Mouse (Mus musculus) kidney, postnatal 10 days (tissue): Measurements from ENCODE around the gene Gabrb3.
A peak's percentile ranks its signal among the peaks of the same experiment; 100 is the strongest.

Source experiments
- DNase-seq: peaks from one replicate; pipeline ENCODE4 v3.0.0; 2021; ENCODE audit warnings: mixed read lengths

The Gabrb3 gene

DNA sequence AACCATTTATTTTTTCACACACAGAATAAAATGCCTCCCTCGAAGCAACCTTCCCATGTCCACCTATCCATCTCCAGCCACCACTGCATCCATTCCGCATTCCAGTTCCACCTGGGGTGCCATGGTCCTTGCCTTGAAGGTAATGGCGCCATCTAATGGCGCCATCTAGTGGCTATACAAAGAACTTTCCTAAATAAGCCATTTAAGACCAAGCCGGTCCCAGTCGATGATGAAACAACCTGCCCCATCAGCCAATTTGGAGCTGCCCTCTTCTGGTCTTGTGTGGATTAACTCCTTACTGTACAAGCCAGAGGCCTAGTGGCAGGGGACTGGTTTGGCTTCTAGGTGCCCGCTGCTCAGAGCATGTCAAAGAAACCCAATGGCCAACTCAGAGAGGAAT, 119.1 kb downstream of the Gabrb3 start:
- DNase-seq, result no peak

DNA sequence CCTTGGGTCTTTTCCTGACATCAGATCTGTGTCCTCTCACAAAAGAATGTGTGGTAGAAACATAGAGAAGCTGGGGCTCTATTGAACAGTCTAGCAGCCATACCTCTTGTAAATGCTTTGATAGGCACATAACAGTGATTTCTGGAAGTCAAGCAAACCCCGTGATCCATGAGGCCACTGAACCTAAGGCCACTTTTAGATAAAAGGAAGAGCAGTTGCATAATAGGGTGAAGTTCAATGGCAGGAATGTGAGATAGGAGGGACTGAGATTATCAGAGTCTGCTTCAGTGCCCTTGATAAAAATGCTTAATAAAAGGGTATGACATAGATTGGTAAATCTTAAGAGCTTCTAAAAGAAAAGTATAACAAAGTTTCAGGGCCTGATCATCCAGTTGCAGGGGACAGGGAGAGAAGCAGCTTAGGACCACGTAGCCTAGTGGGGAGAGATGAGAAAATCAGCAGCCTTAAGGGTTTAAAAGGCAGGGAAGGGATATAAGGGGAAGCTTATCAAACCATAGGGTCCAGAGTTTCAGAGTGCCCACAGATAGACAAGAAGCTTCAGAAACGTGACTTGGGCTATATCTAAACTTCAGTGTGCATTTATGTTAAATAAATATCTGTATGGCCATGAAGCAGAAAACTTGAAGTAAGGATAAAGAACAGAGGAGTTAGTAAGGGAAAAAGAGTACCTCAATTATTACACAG, 141.4 kb downstream of the Gabrb3 start:
- no peak for DNase-seq

DNA sequence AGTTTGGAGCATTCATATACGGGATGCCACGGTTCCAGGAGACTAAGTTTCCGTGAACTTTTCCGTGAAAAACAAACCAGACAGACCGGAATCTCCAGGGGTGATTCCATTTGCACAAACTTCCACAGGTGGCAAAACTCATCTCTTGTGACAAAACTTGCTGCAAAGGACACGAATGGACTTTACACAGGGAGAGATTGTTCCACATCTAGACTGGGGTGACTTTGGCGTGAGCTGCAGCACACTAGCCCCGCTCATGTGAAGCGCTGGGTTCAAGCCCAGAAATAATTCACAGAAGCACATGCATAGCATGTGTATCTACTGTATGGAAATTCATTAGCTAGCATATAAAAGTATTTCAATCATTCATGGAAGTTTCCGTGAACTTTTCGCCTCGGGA, 144.9 kb downstream of the Gabrb3 start:
- no peak for DNase-seq

DNA sequence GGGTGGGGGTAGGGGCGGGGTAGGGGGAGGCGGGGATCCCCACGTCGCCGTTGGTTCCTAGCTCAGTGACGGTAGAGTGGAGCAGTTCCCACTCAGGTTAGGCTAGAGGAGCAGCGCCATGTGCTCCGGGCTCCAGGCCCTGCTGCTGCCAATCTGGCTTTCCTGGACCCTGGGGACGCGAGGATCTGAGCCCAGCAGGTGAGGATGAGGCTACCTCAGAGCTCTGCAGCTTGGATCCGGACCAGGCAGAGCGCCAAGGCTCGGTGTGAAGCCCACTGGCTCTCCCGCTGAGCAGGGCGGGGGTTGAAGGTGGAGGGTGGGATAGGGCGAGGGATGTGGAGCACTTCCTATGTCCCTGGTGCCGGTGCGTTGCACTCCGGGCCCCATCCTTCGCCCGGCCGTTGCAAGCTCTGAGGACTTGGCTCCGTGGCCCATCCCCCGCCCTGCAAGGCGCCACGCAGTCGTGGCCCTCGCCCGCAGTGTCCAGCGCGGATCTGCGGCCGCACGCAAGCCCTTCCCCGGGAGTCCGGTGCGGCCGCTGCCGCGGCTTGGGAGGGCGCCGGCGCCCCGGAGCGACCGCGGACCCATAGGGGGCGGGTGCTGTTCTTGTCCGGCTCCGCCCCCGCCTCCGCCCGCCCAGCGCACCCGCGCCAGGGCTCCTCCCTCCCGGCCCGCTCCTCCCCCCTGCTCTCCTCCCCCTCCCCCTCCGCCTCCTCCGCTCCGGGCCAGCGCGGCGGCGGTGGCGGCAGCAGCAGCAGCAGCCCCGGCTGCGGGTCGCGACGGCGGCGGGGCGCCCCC, 171.2 kb downstream of the Gabrb3 start:
- peak; percentile 82 for DNase-seq

DNA sequence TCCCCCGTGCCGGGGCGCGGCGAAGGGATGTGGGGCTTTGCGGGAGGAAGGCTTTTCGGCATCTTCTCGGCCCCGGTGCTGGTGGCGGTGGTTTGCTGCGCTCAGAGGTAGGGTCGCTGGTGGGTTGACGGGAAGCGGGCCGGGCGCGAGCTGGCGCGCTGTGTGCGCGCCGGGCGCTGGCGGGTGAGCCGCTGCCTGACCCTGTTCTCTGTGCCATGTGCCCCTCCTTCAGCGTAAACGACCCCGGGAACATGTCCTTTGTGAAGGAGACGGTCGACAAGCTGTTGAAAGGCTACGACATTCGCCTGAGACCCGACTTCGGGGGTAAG, 171.7 kb downstream of the Gabrb3 start:
- DNase-seq, result no peak

DNA sequence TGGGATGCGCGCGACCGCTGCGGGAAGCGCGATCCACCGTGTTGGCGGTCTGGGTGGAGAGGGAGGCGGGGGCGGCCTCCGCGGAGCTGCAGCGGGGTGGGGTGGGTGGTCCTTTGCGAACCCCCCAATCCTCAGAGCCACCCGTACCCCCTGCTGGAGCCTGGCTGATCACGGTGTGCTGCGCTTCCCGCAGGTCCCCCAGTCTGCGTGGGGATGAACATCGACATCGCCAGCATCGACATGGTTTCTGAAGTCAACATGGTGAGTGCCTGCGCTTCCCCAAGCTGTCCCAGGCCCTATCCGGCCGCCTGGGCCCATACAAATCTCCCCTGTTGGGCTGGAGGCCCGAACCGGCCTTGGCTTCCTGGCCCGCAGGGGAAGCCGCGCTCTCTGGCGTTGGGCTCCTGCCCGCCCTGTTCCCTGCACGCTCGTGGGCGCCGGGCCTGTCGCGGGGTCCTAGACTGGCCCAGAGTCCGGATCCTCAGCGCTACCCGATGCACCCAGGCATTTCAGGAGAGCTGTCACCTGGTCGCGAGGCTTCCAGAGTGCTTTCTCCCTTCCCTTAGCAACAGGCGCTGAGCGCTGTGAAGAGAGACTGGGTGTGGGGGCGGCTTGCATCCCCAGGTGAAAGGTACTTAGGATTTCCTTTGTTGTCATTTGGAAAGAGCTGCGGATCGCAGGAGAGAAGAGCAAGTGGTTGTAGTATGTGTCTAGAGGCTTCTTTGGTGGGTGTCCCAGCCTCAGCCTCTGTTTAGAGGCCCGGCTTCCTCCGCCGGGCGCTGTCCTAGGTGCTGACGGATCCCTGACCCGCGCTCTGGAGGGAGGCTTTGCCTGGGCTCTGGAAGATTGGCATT, 172.3 kb downstream of the Gabrb3 start:
- peak; percentile 78 for DNase-seq

DNA sequence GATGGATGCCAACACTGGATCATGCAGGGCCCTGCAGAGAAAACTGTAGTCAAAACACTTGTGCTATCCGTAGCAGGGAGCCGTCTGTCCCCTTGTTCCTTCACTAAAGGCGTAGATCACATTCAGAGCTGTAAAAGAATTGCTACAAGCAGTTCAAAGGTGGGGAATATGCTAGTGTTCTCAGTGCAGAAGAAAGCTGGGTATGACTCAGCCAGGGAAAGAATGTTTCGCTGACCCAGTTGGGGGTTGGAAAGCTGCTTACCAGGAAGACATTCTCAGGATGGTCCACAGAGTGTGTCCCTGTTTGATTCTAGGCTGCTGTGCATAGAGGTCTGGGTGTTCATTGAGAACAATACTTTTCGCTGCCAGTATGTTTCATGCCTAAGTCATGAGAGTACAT, 177.8 kb downstream of the Gabrb3 start:
- no peak for DNase-seq

DNA sequence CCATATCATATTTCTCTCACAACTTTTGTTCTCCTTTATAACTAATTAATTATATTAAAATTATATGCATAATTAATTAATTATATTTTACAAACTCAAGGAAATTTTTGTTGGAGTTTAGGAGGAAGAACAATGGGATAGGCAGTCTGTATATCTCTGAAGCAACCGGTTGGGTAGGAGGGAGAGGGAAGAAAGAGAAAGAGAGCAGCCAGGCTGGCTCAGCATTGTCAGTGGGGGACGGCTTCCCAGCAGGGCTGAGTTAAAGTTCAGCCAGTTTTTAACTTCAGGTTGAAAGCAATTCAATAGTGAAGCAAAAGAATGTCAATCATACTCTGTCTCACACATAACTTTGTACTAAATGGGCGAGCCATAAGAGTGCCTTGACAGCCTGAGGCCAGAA, 199.2 kb downstream of the Gabrb3 start:
- DNase-seq, result no peak

DNA sequence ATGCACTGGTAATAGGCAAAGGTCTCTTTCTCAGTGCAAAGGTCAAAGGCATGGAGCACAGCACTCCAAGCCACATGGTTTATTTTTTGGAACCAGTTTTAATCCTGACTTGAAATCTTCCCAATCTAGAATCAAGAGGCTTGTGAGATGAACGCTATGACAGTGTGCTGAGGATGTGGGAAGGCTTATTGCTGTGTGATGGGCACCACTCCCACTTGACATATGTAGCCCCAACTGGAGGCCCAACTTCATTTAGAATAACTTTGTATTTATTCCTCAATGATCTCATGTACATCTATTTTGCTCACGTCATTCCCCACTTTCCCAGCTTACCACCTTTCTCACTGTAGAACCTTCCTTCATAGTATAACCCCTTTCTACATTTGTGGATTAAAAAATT, 200.5 kb downstream of the Gabrb3 start:
- no peak for DNase-seq

DNA sequence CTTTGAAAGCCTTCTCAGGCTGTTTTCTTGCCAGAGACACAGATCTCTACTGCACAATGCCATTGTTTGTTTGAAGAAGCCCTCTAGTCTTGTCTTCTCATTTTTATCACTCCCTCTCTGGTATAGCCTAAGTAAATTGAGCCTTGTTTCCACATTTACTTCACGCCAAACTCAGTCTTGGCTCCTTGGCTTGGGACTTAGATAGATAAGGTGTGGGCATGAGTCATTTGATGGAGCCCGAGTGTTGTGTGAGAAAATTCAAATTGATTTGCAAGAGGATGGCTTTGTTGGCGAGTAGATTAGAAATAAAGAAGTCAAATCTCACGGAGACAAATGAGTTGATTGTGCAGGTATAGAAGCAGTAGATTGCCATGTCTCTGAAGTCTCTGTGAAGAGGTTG, 204.2 kb downstream of the Gabrb3 start:
- DNase-seq, result no peak

DNA sequence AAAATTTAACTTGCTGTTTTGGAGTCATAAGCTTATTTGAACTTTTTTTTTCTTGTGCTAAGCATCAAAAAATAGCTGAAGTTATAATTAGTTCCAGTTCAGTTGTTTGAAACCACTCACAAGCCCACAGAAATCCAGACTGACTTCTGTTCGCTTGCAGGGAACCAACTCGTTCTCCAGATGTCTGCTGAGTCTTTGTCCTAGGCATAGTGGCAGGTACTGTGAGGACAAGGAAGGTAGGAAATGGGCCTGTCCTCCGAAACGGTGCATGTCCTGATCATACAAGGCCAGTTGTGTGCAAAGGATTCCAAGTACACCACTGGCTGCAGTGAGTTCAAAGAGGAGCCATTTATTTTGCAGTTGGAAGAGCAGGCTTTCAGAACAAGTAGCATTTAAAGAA, 215.5 kb downstream of the Gabrb3 start:
- DNase-seq, result no peak

DNA sequence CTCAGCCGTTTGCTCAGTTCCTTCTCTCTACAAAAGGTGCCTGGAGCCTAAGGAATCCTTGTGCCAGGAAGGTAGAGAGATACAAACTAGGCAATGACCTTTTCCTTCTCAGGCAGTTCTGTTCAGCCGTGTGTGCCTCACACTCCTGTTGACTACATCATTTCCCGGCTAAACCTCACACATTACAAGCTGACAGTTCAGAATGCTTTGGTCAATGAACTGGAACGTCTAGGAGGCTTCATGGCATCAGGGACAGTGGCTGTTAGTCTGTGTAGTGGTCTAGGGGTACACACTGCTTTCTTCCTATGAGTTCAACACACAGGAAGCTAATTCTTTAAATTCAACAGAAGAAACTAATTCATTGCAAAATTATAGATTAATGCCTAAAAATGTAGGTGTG, 216.2 kb downstream of the Gabrb3 start:
- DNase-seq, result no peak

DNA sequence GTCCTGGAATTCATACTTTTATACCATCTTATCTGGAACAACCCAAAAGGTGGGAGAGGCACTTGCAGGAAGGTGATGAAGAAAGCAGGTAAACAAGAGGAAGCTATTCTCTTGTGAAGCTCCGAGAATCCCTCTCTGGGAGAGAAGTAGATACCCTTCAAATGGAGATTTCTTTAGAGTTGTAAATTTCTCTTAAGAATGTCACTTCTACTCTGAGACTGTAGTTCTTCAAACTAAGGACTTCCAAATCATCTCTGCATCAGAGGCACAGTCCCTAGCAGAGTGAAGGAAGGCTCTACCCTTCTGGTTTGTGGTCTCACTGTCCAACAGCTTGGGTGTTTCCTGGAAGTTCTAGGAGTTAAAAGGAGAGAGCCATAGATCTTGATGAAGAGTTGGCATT, 221.3 kb downstream of the Gabrb3 start:
- DNase-seq, result no peak

DNA sequence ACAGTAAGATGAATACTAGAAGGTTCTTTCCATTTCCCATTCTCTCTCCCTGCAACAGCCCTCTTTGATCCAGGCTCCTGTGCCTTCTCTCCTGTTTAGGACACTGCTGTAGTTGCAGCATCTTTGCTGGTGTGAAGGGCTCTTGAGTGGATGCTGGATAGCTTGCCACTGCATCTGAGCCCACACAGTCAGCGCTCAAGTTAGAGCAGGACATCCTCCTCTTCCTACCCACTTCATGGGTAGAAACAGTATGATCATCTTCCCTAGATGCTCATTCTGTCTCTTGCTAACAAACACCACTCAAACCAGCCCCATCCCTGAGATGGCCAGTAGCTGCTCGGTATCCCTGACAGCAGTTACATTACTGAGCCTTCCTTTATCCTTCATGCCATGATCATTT, 227.9 kb downstream of the Gabrb3 start:
- DNase-seq, result no peak

DNA sequence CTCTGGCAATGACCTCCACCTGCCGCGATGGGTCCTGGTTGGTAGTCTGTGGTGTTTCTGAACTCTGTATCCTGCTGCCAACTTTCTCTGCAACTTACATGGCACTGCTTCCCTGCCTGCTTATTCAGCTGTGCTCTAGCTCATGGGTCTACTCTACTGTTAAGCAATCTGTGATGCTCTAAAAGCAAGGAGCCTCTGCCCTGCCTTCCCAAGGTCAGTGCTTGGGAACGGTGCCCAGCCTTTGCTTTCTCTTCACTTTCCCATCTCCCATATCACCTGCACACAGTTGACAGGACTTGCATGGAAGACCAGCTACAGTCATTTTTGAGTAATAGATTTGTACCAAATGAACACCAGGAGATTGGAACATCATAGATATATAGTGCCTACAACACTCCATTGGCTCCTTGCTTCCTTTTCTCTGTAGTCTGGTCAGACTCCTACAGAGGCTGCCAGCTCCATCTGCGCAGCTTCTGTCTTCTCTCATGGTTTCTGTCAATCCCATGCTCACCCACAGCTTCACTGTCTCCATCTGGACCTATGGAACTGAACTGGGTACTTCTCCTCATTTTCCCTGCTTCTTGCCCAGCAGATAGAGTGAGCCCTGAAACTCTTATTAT, 228.8 kb downstream of the Gabrb3 start:
- no peak for DNase-seq

DNA sequence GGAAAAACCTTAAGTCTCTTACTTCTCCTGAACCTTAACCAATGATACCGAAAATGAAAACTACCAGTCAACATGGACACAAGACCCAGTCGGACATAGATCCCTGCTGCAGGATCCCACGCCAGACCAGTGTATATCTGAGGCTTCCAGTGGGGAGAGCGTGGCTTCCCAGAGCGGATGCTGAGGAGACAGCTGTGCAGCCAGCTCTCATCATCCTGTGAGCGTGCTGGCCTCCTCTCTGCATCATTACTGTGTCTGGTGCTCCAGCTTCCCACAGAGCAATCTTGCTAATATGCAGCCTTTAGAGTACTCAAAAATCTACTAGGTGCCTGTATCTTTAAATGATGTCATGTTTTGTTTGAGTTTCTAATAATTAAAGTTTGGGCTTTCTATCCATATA, 257.9 kb downstream of the Gabrb3 start:
- DNase-seq, result no peak

DNA sequence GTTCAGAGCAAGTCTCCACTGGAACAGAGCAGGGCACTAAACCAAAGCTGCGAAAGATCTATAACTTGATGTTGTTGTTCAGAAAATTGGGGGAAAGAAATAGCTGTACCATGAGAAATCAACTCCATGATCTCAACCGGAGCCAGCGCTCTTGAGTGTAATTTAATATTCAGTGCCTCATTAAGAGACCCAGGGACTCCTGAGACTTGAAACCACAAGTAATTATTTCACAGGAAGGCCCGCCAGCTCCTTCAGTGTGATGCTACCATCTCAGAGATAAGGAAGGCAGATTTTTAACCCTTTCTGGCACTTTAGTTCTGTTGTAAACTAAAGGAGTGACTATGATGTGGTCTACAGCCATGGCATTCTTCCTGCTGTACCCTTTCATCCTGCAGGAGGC, 270.3 kb downstream of the Gabrb3 start:
- no peak for DNase-seq

DNA sequence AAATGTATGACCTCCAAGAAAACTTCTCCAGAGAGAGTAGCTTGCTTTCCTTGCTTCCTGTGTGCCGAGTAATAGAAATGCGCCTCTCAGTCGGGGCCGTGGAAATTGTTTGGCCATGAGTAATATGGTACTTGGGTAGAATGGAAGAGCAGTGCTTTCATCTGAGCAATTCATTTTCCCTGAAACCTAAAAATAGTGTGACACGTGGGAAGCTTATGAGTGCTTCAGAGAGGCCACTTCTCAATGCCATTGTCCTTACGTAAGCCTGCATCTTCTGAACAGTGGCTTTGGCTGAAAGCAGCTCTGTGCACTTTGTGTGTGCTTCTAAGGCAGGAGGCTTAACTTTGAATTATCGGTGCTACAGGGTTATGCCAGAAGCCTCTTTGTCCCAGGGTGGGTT, 280.9 kb downstream of the Gabrb3 start:
- no peak for DNase-seq

DNA sequence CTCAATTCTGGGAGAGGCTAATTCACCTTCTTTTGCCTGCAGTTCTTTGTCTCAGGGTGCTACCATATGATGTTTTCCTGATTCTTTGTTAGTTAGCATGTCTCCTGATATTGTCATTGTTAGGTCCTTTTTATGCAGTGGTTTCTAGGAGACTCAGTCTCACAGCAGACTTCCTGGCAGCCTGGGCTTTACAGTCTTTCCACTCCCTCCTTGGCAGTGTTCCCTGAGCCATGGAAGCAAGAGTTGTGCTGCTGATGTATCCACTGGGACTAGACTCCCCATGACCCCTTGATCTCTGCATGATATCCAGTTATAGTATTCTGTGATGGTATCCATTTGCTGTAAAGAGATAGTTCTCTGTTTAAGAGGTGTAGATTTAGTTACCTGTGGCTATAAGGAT, 281.6 kb downstream of the Gabrb3 start:
- DNase-seq, result peak; percentile 17

DNA sequence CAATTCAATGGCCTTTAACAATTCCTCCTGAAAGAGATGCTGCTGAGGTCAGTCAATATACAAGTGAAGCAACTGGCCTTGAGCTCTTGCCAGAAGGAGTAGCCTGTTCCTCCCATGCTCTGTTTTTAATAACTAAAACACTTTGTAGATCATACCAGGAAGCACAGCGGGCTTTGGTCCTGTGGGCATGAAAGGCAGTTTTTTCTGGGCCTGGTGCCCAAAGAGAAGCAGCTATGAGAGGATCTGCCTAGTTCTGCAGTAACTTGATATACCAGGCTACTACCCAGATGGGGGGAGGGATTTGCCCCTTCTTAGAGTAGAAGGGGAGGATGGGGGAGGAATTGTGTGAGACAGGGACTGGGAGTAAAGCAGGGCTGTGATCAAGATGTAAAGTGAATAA, 284.1 kb downstream of the Gabrb3 start:
- DNase-seq, result no peak

DNA sequence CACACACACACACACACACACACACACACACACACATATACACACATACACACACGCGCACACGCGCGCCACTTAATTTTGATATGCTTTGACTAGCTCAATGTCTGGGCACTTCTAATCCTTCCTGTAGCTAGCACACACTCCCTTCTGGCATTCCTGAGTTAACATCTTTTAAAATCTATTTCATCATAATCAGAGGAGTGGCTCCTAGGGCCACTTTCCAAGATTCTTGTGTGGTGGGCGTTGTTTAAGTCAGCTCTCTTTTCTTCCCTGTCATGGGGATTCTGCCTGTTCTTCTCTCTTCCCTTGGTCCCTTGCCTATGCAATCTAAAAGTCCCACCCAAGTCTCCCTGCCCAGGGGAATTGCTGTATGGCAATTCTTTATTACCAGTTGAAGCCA, 286.6 kb downstream of the Gabrb3 start:
- no peak for DNase-seq

DNA sequence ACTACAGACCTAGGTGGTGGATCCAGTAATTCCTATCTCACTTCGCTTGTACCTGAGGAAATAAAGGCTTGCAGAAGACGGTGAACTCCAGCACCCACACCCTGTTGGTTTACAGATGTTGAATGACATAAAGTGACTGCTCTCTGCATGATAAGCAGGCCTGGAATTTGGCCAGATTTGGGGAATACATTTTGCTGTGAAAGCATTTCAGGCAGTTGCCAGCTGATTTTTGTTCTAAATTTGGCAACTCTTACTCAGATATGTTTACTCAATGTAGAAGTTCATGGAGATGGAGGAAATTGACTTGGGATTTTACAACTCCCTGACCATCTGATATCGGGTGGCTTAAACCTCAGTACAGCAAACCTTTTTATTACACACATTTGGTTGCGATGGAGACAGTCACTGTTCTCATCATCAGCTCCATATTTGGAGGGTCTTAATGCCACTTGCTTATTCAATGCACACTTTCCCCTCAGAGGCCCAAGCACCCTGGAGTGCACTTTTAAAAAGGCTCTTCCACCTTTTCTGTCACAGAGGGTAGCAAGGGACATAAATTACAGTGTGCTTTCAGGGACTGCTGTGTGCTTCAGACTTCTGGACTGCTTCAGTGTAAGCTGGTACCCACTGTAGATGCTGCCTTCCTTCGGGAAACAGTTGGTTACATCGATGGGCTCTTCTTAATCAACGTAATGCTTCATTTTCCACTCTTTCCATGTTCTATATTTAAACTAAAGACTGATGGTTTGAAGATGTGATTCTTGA, 287.7 kb downstream of the Gabrb3 start:
- DNase-seq, result no peak

DNA sequence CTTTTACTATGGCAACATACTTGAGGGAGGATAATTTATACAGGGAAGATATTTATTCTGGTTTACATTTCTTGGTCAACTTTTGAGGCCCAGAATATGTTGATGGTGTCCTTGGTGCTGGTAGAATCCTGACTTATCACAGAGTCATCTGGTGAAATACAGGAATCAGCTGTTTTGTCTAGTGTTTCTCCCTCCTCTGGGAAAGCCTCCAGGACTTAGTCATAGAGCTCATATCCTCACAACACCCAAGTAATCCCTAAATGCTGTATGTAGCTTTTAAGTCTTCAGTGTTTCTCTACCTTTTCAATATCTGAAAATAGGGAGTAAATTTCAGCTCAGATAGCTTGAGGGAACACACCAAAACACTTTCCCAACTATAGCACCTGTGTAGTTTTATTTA, 292.2 kb downstream of the Gabrb3 start:
- no peak for DNase-seq
